Mouse (Mus musculus) neutrophil, adult 65 days (primary cell): Measurements from ENCODE around the gene Asb4. TPM values are rescaled to one million over a fixed set of nuclear protein-coding genes. Genes with fewer than 3 reads are reported as not detected.

Experiments used
- total RNA-seq: library from RNA; stranded (reverse); gene quantifications from 2 replicates; pipeline ENCODE4 v1.2.4, GENCODE M21; 2023

The Asb4 gene
- total RNA-seq, result not detected in 2 replicates

GRCm38 (mm10) chr6:5383336-5384177 lies at the start of gene Asb4:
TSS of gene Asb4 (plus strand) at chr6:5383386.

Other genes with a start within 250 kb of the Asb4 start
- not detected in 2 replicates for gene Pon1, start 189.4 kb upstream of the Asb4 start, total RNA-seq
- gene Pon3, start 127.1 kb upstream of the Asb4 start, total RNA-seq, result 2.6 and 4.0 TPM in 2 replicates
- 21.8 and 28.0 TPM in 2 replicates for gene Pon2, start 84.9 kb upstream of the Asb4 start, total RNA-seq
- gene Pdk4, start 112.9 kb downstream of the Asb4 start, total RNA-seq, result 0.41 TPM in 1 of 2 replicates, not detected in the other